In genomic region chr10:97659489-97659888, GRCm38 (mm10) we compare ENCODE assay signal across 22 mouse cellular contexts. TPM values are rescaled to one million over a fixed set of nuclear protein-coding genes. Genes with fewer than 3 reads are reported as not detected.
DNase-seq lines count a peak whose midpoint lies in the region; ATAC-seq lines count a peak whose summit lies in the region.
"Had no signal": no experiment of that assay in that cellular context is flagged by ENCODE, and none has a peak within 500 bp of the region (broad histone marks: within the 10 kb centered on the region; RNA-seq: fewer than 3 reads in every experiment).

No protein-coding gene starts in this region.

- H3K9ac ChIP-seq in hindbrain, embryonic 12.5 days: no peak overlapping the region
- H3K9ac ChIP-seq in hindbrain, embryonic 14.5 days: no peak overlapping the region
- H3K9ac ChIP-seq: embryonic facial prominence, embryonic 12.5 days; forebrain, embryonic 13.5 days; forebrain, embryonic 15.5 days; forebrain, postnatal 0 days had no signal

- no peaks in the 10 kb centered on the region for H3K27me3 ChIP-seq in hindbrain, embryonic 12.5 days
- H3K27me3 ChIP-seq in hindbrain, embryonic 14.5 days (ENCODE audit: control insufficient read depth, insufficient read depth, low read length): no peaks in the 10 kb centered on the region
- H3K27me3 ChIP-seq: embryonic facial prominence, embryonic 12.5 days; forebrain, embryonic 13.5 days; forebrain, embryonic 15.5 days had no signal

- no peaks in the 10 kb centered on the region for H3K9me3 ChIP-seq in hindbrain, embryonic 12.5 days (replicated peaks)
- H3K9me3 ChIP-seq in hindbrain, embryonic 14.5 days (ENCODE audit: control insufficient read depth, low read length): no peaks in the 10 kb centered on the region
- H3K9me3 ChIP-seq: embryonic facial prominence, embryonic 10.5 days; embryonic facial prominence, embryonic 12.5 days; forebrain, embryonic 13.5 days; forebrain, embryonic 15.5 days had no signal

- no peaks in the 10 kb centered on the region for H3K4me1 ChIP-seq in hindbrain, embryonic 12.5 days
- H3K4me1 ChIP-seq in hindbrain, embryonic 14.5 days (replicated peaks; ENCODE audit: control insufficient read depth, insufficient read depth, low read length): no peaks in the 10 kb centered on the region
- H3K4me1 ChIP-seq: embryonic facial prominence, embryonic 10.5 days; embryonic facial prominence, embryonic 12.5 days; forebrain, embryonic 13.5 days; forebrain, embryonic 15.5 days had no signal

- ATAC-seq in hindbrain, embryonic 12.5 days (ENCODE audit: low FRiP score): no peak
- no peak for ATAC-seq in hindbrain, embryonic 14.5 days (ENCODE audit: low FRiP score)
- ATAC-seq: forebrain, embryonic 13.5 days; forebrain, embryonic 15.5 days; forebrain, postnatal 0 days had no signal

- no peak overlapping the region for H3K27ac ChIP-seq in hindbrain, embryonic 12.5 days
- H3K27ac ChIP-seq in hindbrain, embryonic 14.5 days: no peak overlapping the region
- H3K27ac ChIP-seq: embryonic facial prominence, embryonic 10.5 days; embryonic facial prominence, embryonic 12.5 days; forebrain, embryonic 13.5 days; forebrain, embryonic 15.5 days had no signal

- H3K4me2 ChIP-seq in hindbrain, embryonic 12.5 days (replicated peaks): no peak overlapping the region
- no peak overlapping the region for H3K4me2 ChIP-seq in hindbrain, embryonic 14.5 days (replicated peaks)
- H3K4me2 ChIP-seq: embryonic facial prominence, embryonic 12.5 days; forebrain, embryonic 13.5 days; forebrain, embryonic 15.5 days had no signal

- H3K4me3 ChIP-seq in hindbrain, embryonic 12.5 days: no peak overlapping the region
- H3K4me3 ChIP-seq in hindbrain, embryonic 14.5 days (replicated peaks; ENCODE audit: low read length): no peak overlapping the region
- H3K4me3 ChIP-seq: embryonic facial prominence, embryonic 10.5 days; embryonic facial prominence, embryonic 12.5 days; forebrain, embryonic 13.5 days; forebrain, embryonic 15.5 days had no signal

- H3K36me3 ChIP-seq in hindbrain, embryonic 12.5 days: no peaks in the 10 kb centered on the region
- no peaks in the 10 kb centered on the region for H3K36me3 ChIP-seq in hindbrain, embryonic 14.5 days (replicated peaks; ENCODE audit: control insufficient read depth, insufficient read depth)
- H3K36me3 ChIP-seq: embryonic facial prominence, embryonic 10.5 days; embryonic facial prominence, embryonic 12.5 days; forebrain, embryonic 15.5 days had no signal

- WGBS in hindbrain, embryonic 12.5 days: 97% methylated on average over 1 of the region's 1 CpGs
- 86% methylated on average over 1 of the region's 1 CpGs for WGBS in hindbrain, embryonic 14.5 days

- peak; percentile 55 for DNase-seq in adrenal gland, adult 8-10 months
- DNase-seq in adrenal gland, postnatal 4 days (ENCODE audit: low spot score in 2 of 2): no peak
- peak; percentile 17 for DNase-seq in adrenal gland, postnatal 10 days
- peak; percentile 19 for DNase-seq in adrenal gland, postnatal 14 days
- DNase-seq in hindbrain, embryonic 14.5 days (ENCODE audit: low spot score): no peak
- DNase-seq: cerebellum, adult 11-12 months; cerebellum, adult 2 months; cerebellum, adult 9-10 months; cerebellum, postnatal 10 days; cerebellum, postnatal 25 days; forebrain, postnatal 0 days had no signal

RNA-seq across cellular contexts. Expression of gene Epyc, which starts 15.6 kb away (rescaled TPM):
- under 1 TPM in 3 of 4 experiments, not detected in 1; 0.18 to 0.23 (median 0.21) TPM for total RNA-seq in adrenal gland, adult 8-10 months (2022)
- total RNA-seq in adrenal gland, postnatal 4 days (2021): under 1 TPM; 0.56 to 0.95 TPM
- total RNA-seq in adrenal gland, postnatal 10 days (2021): under 1 TPM; 0.36 to 0.79 TPM
- total RNA-seq in adrenal gland, postnatal 14 days (2021): 0.19 and 0.49 TPM in 2 replicates
- 5.8 and 9.5 TPM in 2 replicates for polyA plus RNA-seq in hindbrain, embryonic 12.5 days (2016; fragmentation: Nextera tagmentation; extraction: Ambion mirVana)
- 0.28 TPM in 1 of 2 replicates, not detected in the other for polyA plus RNA-seq in hindbrain, embryonic 14.5 days (2014; fragmentation: Nextera tagmentation; extraction: Ambion mirVana)
- total RNA-seq: ES-E14, MEL had no signal
- polyA plus RNA-seq: C2C12 had no signal

RNA-seq across cellular contexts. Expression of gene Ccer1, which starts 33.4 kb away (rescaled TPM):
- not detected for total RNA-seq in adrenal gland, adult 8-10 months (2022)
- not detected for total RNA-seq in adrenal gland, postnatal 4 days (2021)
- not detected for total RNA-seq in adrenal gland, postnatal 10 days (2021)
- not detected in 2 replicates for total RNA-seq in adrenal gland, postnatal 14 days (2021)
- 0.12 TPM in 1 of 2 replicates, not detected in the other for polyA plus RNA-seq in hindbrain, embryonic 12.5 days (2016; fragmentation: Nextera tagmentation; extraction: Ambion mirVana)
- not detected in 2 replicates for polyA plus RNA-seq in hindbrain, embryonic 14.5 days (2014; fragmentation: Nextera tagmentation; extraction: Ambion mirVana)
- total RNA-seq: ES-E14; forebrain, postnatal 0 days; MEL had no signal
- polyA plus RNA-seq: C2C12; cerebellum, adult 2 months; cortical plate, adult 2 months; embryonic facial prominence, embryonic 10.5 days; embryonic facial prominence, embryonic 12.5 days; embryonic facial prominence, embryonic 14.5 days; forebrain, embryonic 11.5 days; forebrain, embryonic 13.5 days; forebrain, embryonic 15.5 days; forebrain, postnatal 0 days had no signal

RNA-seq across cellular contexts. Expression of gene Kera, which starts 52.8 kb away (rescaled TPM):
- not detected for total RNA-seq in adrenal gland, adult 8-10 months (2022)
- total RNA-seq in adrenal gland, postnatal 4 days (2021): 1 to 10 TPM in 1 of 2 experiments, under 1 TPM in 1; 0.78 to 4.7 TPM
- under 1 TPM; 0.61 to 0.75 TPM for total RNA-seq in adrenal gland, postnatal 10 days (2021)
- 0.15 TPM in 1 of 2 replicates, not detected in the other for total RNA-seq in adrenal gland, postnatal 14 days (2021)
- 0.21 and 0.61 TPM in 2 replicates for polyA plus RNA-seq in hindbrain, embryonic 12.5 days (2016; fragmentation: Nextera tagmentation; extraction: Ambion mirVana)
- polyA plus RNA-seq in hindbrain, embryonic 14.5 days (2014; fragmentation: Nextera tagmentation; extraction: Ambion mirVana): 0.12 TPM in 1 of 2 replicates, not detected in the other
- total RNA-seq: ES-E14; forebrain, postnatal 0 days; MEL had no signal
- polyA plus RNA-seq: C2C12; cerebellum, adult 2 months; cortical plate, adult 2 months; forebrain, embryonic 15.5 days had no signal

Comparison
In these comparisons a context has a peak if more than half of its experiments do, and no peak if none do; other contexts are left out.
1. DNase-seq: peak in adrenal gland, adult 8-10 months (single experiment), adrenal gland, postnatal 10 days (single experiment) and adrenal gland, postnatal 14 days (single experiment); none in adrenal gland, postnatal 4 days (0 of 2) and hindbrain, embryonic 14.5 days (single experiment).